Mouse (Mus musculus) T-cell, adult 2 months (primary cell): ENCODE measurements around the gene Gm19345.

Experiments used
- DNase-seq: peaks from one replicate; pipeline ENCODE4 v3.0.0; 2022; ENCODE audit warnings: low spot score

The Gm19345 gene

GRCm38 (mm10) chr7:19871943-19872601 lies 20.3 kb downstream of the Gm19345 start:
- DNase-seq, result peak; percentile 27

- peak; percentile 54 for DNase-seq
Observed at GRCm38 (mm10) chr7:19875948-19876682, 24.3 kb downstream of the Gm19345 start.

- peak; percentile 24 for DNase-seq
Observed at GRCm38 (mm10) chr7:19876781-19877425, 25.1 kb downstream of the Gm19345 start.

GRCm38 (mm10) chr7:19880754-19881153 lies 29.0 kb downstream of the Gm19345 start:
- DNase-seq, result no peak

- no peak for DNase-seq
Observed at GRCm38 (mm10) chr7:19887849-19888248, 36.0 kb downstream of the Gm19345 start, which contains the start of gene Ceacam19. Gene Ceacam19 (minus strand): TSS chr7:19887965.

- peak; percentile 54 for DNase-seq
Observed at GRCm38 (mm10) chr7:19889881-19890280, 38.1 kb downstream of the Gm19345 start.
